Mouse (Mus musculus) kidney, adult 2 months (tissue): ENCODE results near the gene Slc45a3. TPM values are rescaled to one million over a fixed set of nuclear protein-coding genes. Genes with fewer than 3 reads are reported as not detected.

Experiments used
- DNase-seq: peaks from one replicate; pipeline ENCODE4 v3.0.0; 2021
- H3K27ac ChIP-seq: fragments of 200-500 bp; 2 replicates; pipeline ENCODE4 v1.5.1; 2012; ENCODE audit warnings: low read depth, low read length, control low read depth, inconsistent platforms; ENCODE audit not compliant: insufficient read depth
- H3K27me3 ChIP-seq: fragments of 200-500 bp; replicated peaks from 2 replicates; pipeline ENCODE4 v1.6.1; 2012; ENCODE audit warnings: mild to moderate bottlenecking, moderate library complexity, low read length, inconsistent platforms; ENCODE audit not compliant: control insufficient read depth, insufficient read depth
- H3K36me3 ChIP-seq: fragments of 200-500 bp; 2 replicates; pipeline ENCODE4 v1.6.1; 2012; ENCODE audit warnings: mild to moderate bottlenecking, moderate library complexity, low read length, inconsistent platforms; ENCODE audit not compliant: control insufficient read depth, insufficient read depth
- H3K4me1 ChIP-seq: fragments of 200-500 bp; 2 replicates; pipeline ENCODE4 v1.6.1; 2011; ENCODE audit warnings: low read length; ENCODE audit not compliant: control insufficient read depth, insufficient read depth
- H3K4me3 ChIP-seq: fragments of 200-500 bp; 2 replicates; pipeline ENCODE4 v1.5.1; 2011; ENCODE audit warnings: mild to moderate bottlenecking, low read depth, low read length, control low read depth; ENCODE audit not compliant: insufficient read depth
- CTCF ChIP-seq: fragments of 200-500 bp; conservative IDR thresholded peaks from 2 replicates; pipeline ENCODE4 v1.5.1; 2011; ENCODE audit warnings: low read depth, mild to moderate bottlenecking, control low read depth, low read length, moderate library complexity, mixed read lengths; ENCODE audit not compliant: insufficient read depth, insufficient read length
- POLR2A ChIP-seq: fragments of 200-500 bp; IDR thresholded peaks from one replicate; pipeline ENCODE4 v1.6.1; 2011; ENCODE audit warnings: low read depth, low read length, control low read depth
- WGBS: fragments of 180-500 bp; shearing (Covaris S2); methylation state at CpG from one replicate; pipeline ENCODE4 v1.1.7; 2018; 5-methylcytosine and 5-hydroxymethylcytosine counted together
- polyA plus RNA-seq: library from polyadenylated mRNA; depleted of rRNA; stranded (reverse); fragments of >200 nt; gene quantifications from 2 replicates; pipeline ENCODE4 v1.2.3, GENCODE M21; 2012; rRNA removed

The Slc45a3 gene
- polyA plus RNA-seq, 1 experiment = 30.5 TPM

- TF ChIP-seq POLR2A (no peak), CTCF (peak; percentile 48)
- Histone ChIP-seq H3K27ac (no peak overlapping the region), H3K27me3 (no peaks in the 10 kb centered on the region), H3K4me1 (no peaks in the 10 kb centered on the region), H3K4me3 (no peak overlapping the region), H3K36me3 (no peaks in the 10 kb centered on the region; the same call in 1 of the 2 replicates)
- DNase-seq = no peak
- 70% methylated on average over 2 of the region's 2 CpGs for WGBS
These were observed 67.8 kb downstream of the Slc45a3 start for GRCm38 (mm10) chr1:132030574-132030973.

GRCm38 (mm10) chr1:132032172-132032571, 69.4 kb downstream of the Slc45a3 start:
- TF ChIP-seq POLR2A (no peak), CTCF (no peak)
- H3K4me1 ChIP-seq = no peaks in the 10 kb centered on the region
- H3K36me3 ChIP-seq = no peaks in the 10 kb centered on the region; the same call in 1 of the 2 replicates
- H3K27me3 ChIP-seq = no peaks in the 10 kb centered on the region
- no peak overlapping the region for H3K27ac ChIP-seq
- no peak for DNase-seq
- WGBS = 78% methylated on average over 7 of the region's 7 CpGs
- no peak overlapping the region for H3K4me3 ChIP-seq

Other genes with a start within 250 kb of the Slc45a3 start
- gene Slc26a9, start 218.9 kb upstream of the Slc45a3 start, polyA plus RNA-seq = not detected in 2 replicates
- gene Pm20d1, start 165.6 kb upstream of the Slc45a3 start, polyA plus RNA-seq = 26.3 and 27.7 TPM in 2 replicates
- 22.4 and 27.8 TPM in 2 replicates for gene Slc41a1, start 135.5 kb upstream of the Slc45a3 start, polyA plus RNA-seq
- 27.0 and 33.8 TPM in 2 replicates for gene Rab29, start 95.7 kb upstream of the Slc45a3 start, polyA plus RNA-seq
- gene Nucks1, start 52.4 kb upstream of the Slc45a3 start, polyA plus RNA-seq = 8.4 and 14.3 TPM in 2 replicates
- 18.4 and 27.8 TPM in 2 replicates for gene Elk4, start 44.6 kb downstream of the Slc45a3 start, polyA plus RNA-seq
- gene Mfsd4a, start 105.1 kb downstream of the Slc45a3 start, polyA plus RNA-seq = 64.1 and 84.5 TPM in 2 replicates
- gene Cdk18, start 176.7 kb downstream of the Slc45a3 start, polyA plus RNA-seq = 69.3 and 73.8 TPM in 2 replicates
- not detected in 2 replicates for gene Lemd1, start 228.5 kb downstream of the Slc45a3 start, polyA plus RNA-seq
- gene AC124108.1, start 228.5 kb downstream of the Slc45a3 start, polyA plus RNA-seq = not detected in 2 replicates